Mouse (Mus musculus) testis, adult 2 months (tissue): ENCODE measurements around the gene Msl1.

Source experiments
- CTCF ChIP-seq: fragments of 200-500 bp; IDR thresholded peaks from 2 replicates; pipeline ENCODE4 v1.5.1; 2012; ENCODE audit warnings: low read depth, mild to moderate bottlenecking, inconsistent platforms, low read length, moderate library complexity; ENCODE audit not compliant: control insufficient read depth, insufficient read depth, insufficient replicate concordance
- POLR2A ChIP-seq: fragments of 200-500 bp; IDR thresholded peaks from 2 replicates; pipeline ENCODE4 v1.6.1; 2012; ENCODE audit warnings: low read depth, mild to moderate bottlenecking, inconsistent platforms, low read length, moderate library complexity; ENCODE audit not compliant: control insufficient read depth

DNA sequence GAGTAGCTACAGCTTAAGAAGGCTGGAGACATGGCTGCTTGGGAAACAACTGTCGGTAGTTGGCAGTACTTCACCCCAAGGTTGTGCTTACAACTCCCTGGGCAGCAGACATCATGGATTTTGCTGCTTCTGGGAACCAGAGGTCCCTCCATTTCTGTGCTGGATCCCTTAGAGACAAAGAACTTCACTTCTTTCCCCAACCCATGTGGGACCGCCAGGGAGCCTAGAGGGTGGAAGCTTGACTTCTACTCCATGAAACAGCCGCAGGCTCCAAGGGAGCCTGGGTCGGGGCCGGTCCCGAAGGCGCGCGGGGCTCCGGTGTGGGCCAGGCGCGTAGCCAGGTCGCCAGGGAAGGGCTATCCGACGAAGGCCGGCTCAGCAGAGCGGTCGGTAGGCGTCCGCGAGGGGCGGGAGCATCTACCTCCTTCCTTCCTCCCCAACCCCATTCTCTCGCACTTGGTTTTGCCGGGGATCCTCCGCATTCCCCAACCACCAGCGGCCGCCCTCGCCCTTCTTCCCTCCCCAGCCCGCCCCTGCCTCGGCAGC, 774 bp upstream of the Msl1 start:
- TF ChIP-seq CTCF (no peak), POLR2A (peak; percentile 66)
